Mouse (Mus musculus) myocyte (in vitro differentiated cells): ENCODE results near the gene Gpr180.

Experiments
- CEBPB ChIP-seq: IDR thresholded peaks from 2 replicates; pipeline ENCODE4 v1.6.1; 2011; ENCODE audit warnings: mild to moderate bottlenecking, moderate library complexity; ENCODE audit not compliant: poor library complexity, insufficient read depth, severe bottlenecking
- E2F4 ChIP-seq: IDR thresholded peaks from one replicate; pipeline ENCODE4 v1.6.1; 2011; ENCODE audit warnings: mild to moderate bottlenecking, control low read depth, moderate library complexity; ENCODE audit not compliant: insufficient read depth
- MAX ChIP-seq: IDR thresholded peaks from one replicate; pipeline ENCODE4 v1.6.1; 2011; ENCODE audit warnings: low read depth, mild to moderate bottlenecking, control low read depth
- MYOD1 ChIP-seq, 3 experiments: IDR thresholded peaks; one replicate each; pipeline ENCODE4 v1.6.1; 2011; ENCODE audit warnings: control low read depth in 2 of 3, low read depth in 2 of 3, mild to moderate bottlenecking in 2 of 3, moderate library complexity in 1 of 3; ENCODE audit not compliant: insufficient read length in 2 of 3, control insufficient read depth in 1 of 3
- MYOG ChIP-seq, 3 experiments: IDR thresholded peaks; one replicate each; pipeline ENCODE4 v1.6.1; 2011; ENCODE audit warnings: control low read depth in 2 of 3, low read depth in 2 of 3, mild to moderate bottlenecking in 2 of 3; ENCODE audit not compliant: insufficient read length in 2 of 3, control insufficient read depth in 1 of 3, insufficient read depth in 1 of 3
- POLR2A ChIP-seq: IDR thresholded peaks from one replicate; pipeline ENCODE4 v1.6.1; 2011; ENCODE audit warnings: low read depth, mild to moderate bottlenecking, control low read depth, moderate library complexity; ENCODE audit not compliant: insufficient read length
- POLR2AphosphoS2 ChIP-seq: IDR thresholded peaks from one replicate; pipeline ENCODE4 v1.6.1; 2011; ENCODE audit warnings: low read depth, control low read depth; ENCODE audit not compliant: insufficient read length
- SRF ChIP-seq: IDR thresholded peaks from one replicate; pipeline ENCODE4 v1.6.1; 2011; ENCODE audit warnings: low read depth; ENCODE audit not compliant: control insufficient read depth, insufficient read length
- TCF12 ChIP-seq: IDR thresholded peaks from one replicate; pipeline ENCODE4 v1.6.1; 2011; ENCODE audit warnings: mild to moderate bottlenecking, control low read depth; ENCODE audit not compliant: poor library complexity, insufficient read depth, severe bottlenecking
- USF1 ChIP-seq: IDR thresholded peaks from one replicate; pipeline ENCODE4 v1.6.1; 2011; ENCODE audit warnings: low read depth, mild to moderate bottlenecking, control low read depth, moderate library complexity

DNA sequence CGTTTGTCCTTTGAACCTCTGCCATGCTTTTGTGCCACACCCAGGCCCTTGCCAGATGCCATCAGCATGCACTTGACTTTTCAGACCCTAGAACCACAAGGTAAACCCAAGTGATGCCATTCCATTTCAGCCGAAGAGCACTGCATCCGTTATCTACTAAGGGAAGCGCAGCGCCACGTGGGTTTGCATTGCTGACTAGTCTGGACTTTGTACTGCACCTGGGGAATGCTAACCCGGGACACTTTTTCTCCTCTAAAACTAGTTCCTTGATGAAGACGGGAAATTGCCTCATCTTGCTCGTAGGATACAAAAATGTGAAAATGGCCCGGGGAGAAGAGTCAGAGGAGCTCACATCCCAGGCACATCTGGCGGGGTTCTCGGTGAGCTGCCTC, 38.7 kb downstream of the Gpr180 start:
- TF ChIP-seq POLR2A (no peak), USF1 (no peak), MAX (no peak), TCF12 (no peak), E2F4 (no peak), SRF (no peak), CEBPB (no peak), MYOD1 (IDR thresholded peaks at IDR 0.05; ENCODE audit: control insufficient read depth in 1 of 3, insufficient read length in 2 of 3, low read depth in 2 of 3) (no peak), MYOG (IDR thresholded peaks at IDR 0.05; ENCODE audit: control insufficient read depth in 1 of 3, insufficient read depth in 1 of 3, insufficient read length in 2 of 3, low read depth in 2 of 3) (no peak), POLR2AphosphoS2 (no peak)
